17 mouse cellular contexts compared by ENCODE assay signal in the genomic region with DNA sequence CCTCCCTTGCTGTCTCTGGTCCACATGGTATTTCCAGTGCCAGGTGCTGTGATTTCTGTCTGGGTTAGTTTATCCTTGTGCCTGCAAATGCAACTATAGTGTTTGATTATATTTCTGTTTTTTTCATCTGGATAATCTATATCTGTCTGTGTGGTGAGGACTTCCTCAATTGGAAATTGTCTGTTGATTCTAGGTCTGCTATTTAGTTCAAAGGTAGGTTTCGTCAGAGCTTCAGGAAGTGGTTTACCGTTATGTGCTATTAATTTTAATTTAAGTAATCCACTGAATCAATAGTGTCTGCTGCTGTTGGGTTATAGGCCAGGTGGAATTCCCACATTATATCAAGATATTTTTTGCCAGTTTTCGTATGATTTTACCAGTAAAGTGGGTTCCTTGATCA.
A peak's percentile ranks its signal among the peaks of the same experiment; 100 is the strongest.
DNase-seq lines count a peak whose midpoint lies in the region; ATAC-seq lines count a peak whose summit lies in the region.
"Had no signal": no experiment of that assay in that cellular context is flagged by ENCODE, and none has a peak within 500 bp of the region (broad histone marks: within the 10 kb centered on the region; RNA-seq: fewer than 3 reads in every experiment).

No protein-coding gene starts in this region.

- DNase-seq in urinary bladder, adult 18-20 months (ENCODE audit: low spot score in 2 of 2) = no peak
- no peak for DNase-seq in spleen, postnatal 14 days (ENCODE audit: low spot score in 2 of 2)
- DNase-seq: adrenal gland, adult 2 months; adrenal gland, adult 8-10 months; adrenal gland, postnatal 10 days; adrenal gland, postnatal 14 days; adrenal gland, postnatal 25 days; adrenal gland, postnatal 36 days; B cell, adult 2 months; cerebellum, adult 11 months; cerebellum, adult 11-12 months; cerebellum, adult 18-20 months had no signal

- peak; percentile 84 for ATAC-seq in granulocyte monocyte progenitor cell, adult 5-6 weeks (replicated peaks; ENCODE audit: poor library complexity, severe bottlenecking)
- peak; percentile 73 for ATAC-seq in megakaryocyte progenitor cell, adult 5-6 weeks (replicated peaks; ENCODE audit: poor library complexity)
- ATAC-seq: activated CD4-positive, CD25-positive, alpha-beta regulatory T cell, adult 4 months; CD4-positive, CD25-positive, alpha-beta regulatory T cell, adult 4 months; Patski had no signal
